12 mouse cellular contexts compared by ENCODE assay signal in the genomic region with DNA sequence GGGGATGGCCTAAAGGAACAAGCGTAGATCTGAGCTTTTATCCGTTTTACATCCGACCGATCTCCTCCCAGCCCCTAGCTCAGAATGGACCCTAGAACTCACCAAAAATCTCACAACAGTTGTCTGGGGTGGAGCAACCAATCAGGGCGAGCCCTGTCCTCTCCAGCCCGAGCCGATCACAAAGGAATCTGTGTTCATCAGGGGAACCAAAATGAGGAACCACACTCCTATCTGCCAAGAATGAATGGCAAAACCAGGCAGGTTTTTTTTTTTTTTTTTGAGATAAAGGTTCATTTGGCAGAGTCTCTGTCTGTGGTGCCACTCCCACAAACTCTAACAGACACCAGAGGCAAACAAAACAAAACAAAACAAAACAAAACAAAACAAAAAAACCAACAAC. TPM values are rescaled to one million over a fixed set of nuclear protein-coding genes. Genes with fewer than 3 reads are reported as not detected.
DNase-seq lines count a peak whose midpoint lies in the region; ATAC-seq lines count a peak whose summit lies in the region.
"Had no signal": no experiment of that assay in that cellular context is flagged by ENCODE, and none has a peak within 500 bp of the region (broad histone marks: within the 10 kb centered on the region; RNA-seq: fewer than 3 reads in every experiment).

No protein-coding gene starts in this region.

- intact Hi-C loops in left cerebral cortex, postnatal 25 days (cut with DNase I) = loop anchor here (5.0 kb wide), 2 partner anchors 62 to 148 kb away; partner anchors contain the start of gene Hexim1

- H3K4me2 ChIP-seq in embryonic facial prominence, embryonic 13.5 days = peak overlapping the region; percentile 82
- H3K4me2 ChIP-seq in neural tube, embryonic 13.5 days = peak overlapping the region; percentile 73; the same call in 1 of the 2 replicates

- no peak overlapping the region for H3K9ac ChIP-seq in embryonic facial prominence, embryonic 13.5 days
- no peak overlapping the region for H3K9ac ChIP-seq in neural tube, embryonic 13.5 days

- peaks cover 61% of the 10 kb centered on the region for H3K4me1 ChIP-seq in embryonic facial prominence, embryonic 13.5 days
- H3K4me1 ChIP-seq in embryonic facial prominence, embryonic 10.5 days = peaks cover 61% of the 10 kb centered on the region
- peaks cover 62% of the 10 kb centered on the region for H3K4me1 ChIP-seq in neural tube, embryonic 13.5 days (replicated peaks)

- no peaks in the 10 kb centered on the region for H3K9me3 ChIP-seq in embryonic facial prominence, embryonic 13.5 days
- no peaks in the 10 kb centered on the region for H3K9me3 ChIP-seq in embryonic facial prominence, embryonic 10.5 days
- no peaks in the 10 kb centered on the region for H3K9me3 ChIP-seq in neural tube, embryonic 13.5 days
- H3K9me3 ChIP-seq: heart, embryonic 10.5 days had no signal

- WGBS in embryonic facial prominence, embryonic 13.5 days = 40% methylated on average over 7 of the region's 7 CpGs
- WGBS in embryonic facial prominence, embryonic 10.5 days = 46% methylated on average over 7 of the region's 7 CpGs
- 49% methylated on average over 7 of the region's 7 CpGs for WGBS in neural tube, embryonic 13.5 days
- under 1% methylated on average over 7 of the region's 7 CpGs for WGBS in macrophage (ENCODE audit: missing documents)

- no peaks in the 10 kb centered on the region for H3K27me3 ChIP-seq in embryonic facial prominence, embryonic 13.5 days
- H3K27me3 ChIP-seq in embryonic facial prominence, embryonic 10.5 days (replicated peaks; ENCODE audit: low read depth, poor library complexity, severe bottlenecking) = no peaks in the 10 kb centered on the region
- no peaks in the 10 kb centered on the region for H3K27me3 ChIP-seq in neural tube, embryonic 13.5 days
- no peaks in the 10 kb centered on the region for H3K27me3 ChIP-seq in splenic B cell, adult 2 months (ENCODE audit: control insufficient read depth, insufficient read depth, low read length, poor library complexity, severe bottlenecking)

- no peak overlapping the region for H3K4me3 ChIP-seq in embryonic facial prominence, embryonic 13.5 days
- no peak overlapping the region for H3K4me3 ChIP-seq in embryonic facial prominence, embryonic 10.5 days
- H3K4me3 ChIP-seq in neural tube, embryonic 13.5 days = no peak overlapping the region
- H3K4me3 ChIP-seq in macrophage (ENCODE audit: inconsistent target) = peak overlapping the region; percentile 44
- H3K4me3 ChIP-seq: heart, embryonic 10.5 days had no signal

- peaks cover 64% of the 10 kb centered on the region for H3K79me2 ChIP-seq in macrophage (ENCODE audit: inconsistent target)

- DNase-seq in embryonic facial prominence, embryonic 10.5 days (ENCODE audit: low spot score) = no peak
- no peak for DNase-seq in neural tube, embryonic 10.5 days (ENCODE audit: extremely low spot score, low spot score)
- peak; percentile 47 for DNase-seq in splenic B cell, adult 2 months (ENCODE audit: low read depth, low spot score)
- DNase-seq in left cerebral cortex, postnatal 25 days (ENCODE audit: low spot score in 2 of 2) = no peak
- no peak for DNase-seq in MN1 (ENCODE audit: low spot score)
- DNase-seq: adrenal gland, adult 2 months had no signal

- H3K27ac ChIP-seq in embryonic facial prominence, embryonic 13.5 days = no peak overlapping the region
- no peak overlapping the region for H3K27ac ChIP-seq in embryonic facial prominence, embryonic 10.5 days (replicated peaks)
- no peak overlapping the region for H3K27ac ChIP-seq in neural tube, embryonic 13.5 days (replicated peaks)
- H3K27ac ChIP-seq in macrophage = peak overlapping the region; percentile 89
- H3K27ac ChIP-seq: heart, embryonic 10.5 days had no signal

- ATAC-seq in embryonic facial prominence, embryonic 13.5 days (ENCODE audit: insufficient number of reproducible peaks, insufficient read depth, low FRiP score, low TSS enrichment, low read depth) = no peak
- ATAC-seq in neural tube, embryonic 13.5 days (ENCODE audit: low read depth) = no peak

- H3K36me3 ChIP-seq in embryonic facial prominence, embryonic 13.5 days = no peaks in the 10 kb centered on the region
- H3K36me3 ChIP-seq in embryonic facial prominence, embryonic 10.5 days (replicated peaks) = no peaks in the 10 kb centered on the region
- H3K36me3 ChIP-seq in neural tube, embryonic 13.5 days = no peaks in the 10 kb centered on the region
- H3K36me3 ChIP-seq in macrophage (ENCODE audit: inconsistent target) = no peaks in the 10 kb centered on the region
- no peaks in the 10 kb centered on the region for H3K36me3 ChIP-seq in splenic B cell, adult 2 months (ENCODE audit: control insufficient read depth, insufficient read depth, low read length, poor library complexity, severe bottlenecking)
- H3K36me3 ChIP-seq: heart, embryonic 10.5 days had no signal

RNA-seq across cellular contexts. Expression of gene Map3k14, which starts 2.1 kb away (rescaled TPM):
- 4.4 and 5.5 TPM in 2 replicates for polyA plus RNA-seq in embryonic facial prominence, embryonic 13.5 days (2015; fragmentation: Nextera tagmentation; extraction: Ambion mirVana)
- 3.1 and 3.2 TPM in 2 replicates for polyA plus RNA-seq in embryonic facial prominence, embryonic 10.5 days (2016; fragmentation: Nextera tagmentation; extraction: Ambion mirVana)
- 3.5 and 4.7 TPM in 2 replicates for polyA plus RNA-seq in neural tube, embryonic 13.5 days (2015; fragmentation: Nextera tagmentation; extraction: Ambion mirVana)
- 100 to 1,000 TPM in 5 of 26 experiments, 10 to 100 TPM in 21; 16.7 to 137 (median 78.1) TPM for total RNA-seq in macrophage (2018; cell fraction: chromatin; rRNA removed)
- 10 to 100 TPM in 23 of 26 experiments, 1 to 10 TPM in 3; 7.8 to 23.6 (median 14.8) TPM for total RNA-seq in macrophage (2018; cell fraction: cytosol; rRNA removed)
- 10 to 100 TPM in 25 of 26 experiments, 1 to 10 TPM in 1; 9.3 to 75.6 (median 42.6) TPM for total RNA-seq in macrophage (2018; cell fraction: nucleus; rRNA removed)
- polyA plus RNA-seq in macrophage (2018) = 9.0 to 14.1 TPM (median 9.9 TPM) in 3 replicates
- total RNA-seq in left cerebral cortex, postnatal 25 days (2021) = 1 to 10 TPM; 4.1 to 4.3 TPM

RNA-seq across cellular contexts. Expression of gene Spata32, which starts 47.0 kb away (rescaled TPM):
- polyA plus RNA-seq in embryonic facial prominence, embryonic 13.5 days (2015; fragmentation: Nextera tagmentation; extraction: Ambion mirVana) = not detected in 2 replicates
- not detected in 2 replicates for polyA plus RNA-seq in embryonic facial prominence, embryonic 10.5 days (2016; fragmentation: Nextera tagmentation; extraction: Ambion mirVana)
- polyA plus RNA-seq in neural tube, embryonic 13.5 days (2015; fragmentation: Nextera tagmentation; extraction: Ambion mirVana) = 0.17 and 0.28 TPM in 2 replicates
- total RNA-seq in macrophage (2018; cell fraction: chromatin; rRNA removed) = not detected
- total RNA-seq in macrophage (2018; cell fraction: cytosol; rRNA removed) = not detected
- not detected for total RNA-seq in macrophage (2018; cell fraction: nucleus; rRNA removed)
- polyA plus RNA-seq in macrophage (2018) = not detected in 3 replicates
- total RNA-seq in left cerebral cortex, postnatal 25 days (2021) = 1 to 10 TPM; 1.3 to 1.4 TPM
- total RNA-seq: adrenal gland, adult 2 months had no signal
- polyA plus RNA-seq: adrenal gland, adult 2 months; C2C12; heart, embryonic 10.5 days; lung, embryonic 16.5 days had no signal

RNA-seq across cellular contexts. Expression of gene 1700023F06Rik, which starts 56.9 kb away (rescaled TPM):
- polyA plus RNA-seq in embryonic facial prominence, embryonic 13.5 days (2015; fragmentation: Nextera tagmentation; extraction: Ambion mirVana) = 1.4 and 2.2 TPM in 2 replicates
- 0.47 and 0.49 TPM in 2 replicates for polyA plus RNA-seq in embryonic facial prominence, embryonic 10.5 days (2016; fragmentation: Nextera tagmentation; extraction: Ambion mirVana)
- polyA plus RNA-seq in neural tube, embryonic 13.5 days (2015; fragmentation: Nextera tagmentation; extraction: Ambion mirVana) = 0.72 and 0.95 TPM in 2 replicates
- not detected for total RNA-seq in macrophage (2018; cell fraction: chromatin; rRNA removed)
- total RNA-seq in macrophage (2018; cell fraction: cytosol; rRNA removed) = not detected
- not detected for total RNA-seq in macrophage (2018; cell fraction: nucleus; rRNA removed)
- not detected in 3 replicates for polyA plus RNA-seq in macrophage (2018)
- 1 to 10 TPM; 1.5 to 2.4 TPM for total RNA-seq in left cerebral cortex, postnatal 25 days (2021)
